18 mouse cellular contexts compared by ENCODE assay signal in the genomic region with DNA sequence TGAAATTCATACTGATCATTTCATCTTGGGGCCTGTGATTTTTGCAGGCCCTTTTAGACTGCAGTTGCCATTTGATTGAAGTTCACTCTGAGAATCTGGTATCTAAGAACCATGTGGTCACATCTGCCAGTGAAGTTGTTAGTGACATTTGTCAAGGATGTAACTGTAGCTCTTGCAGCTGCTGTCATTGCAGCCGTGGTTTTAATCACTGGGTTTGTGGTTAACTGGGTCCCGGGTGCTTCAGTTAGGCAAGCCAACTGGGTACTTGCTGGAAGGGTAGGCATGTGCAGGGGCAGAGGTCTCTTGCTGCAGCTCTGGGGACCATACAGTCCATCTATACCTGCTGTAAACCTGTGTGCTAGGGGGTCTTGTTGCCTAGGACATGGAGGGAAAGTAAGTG. TPM values are rescaled to one million over a fixed set of nuclear protein-coding genes. Genes with fewer than 3 reads are reported as not detected.
A peak's percentile ranks its signal among the peaks of the same experiment; 100 is the strongest.
DNase-seq lines count a peak whose midpoint lies in the region; ATAC-seq and TF ChIP-seq lines count a peak whose summit lies in the region.
"Had no signal": no experiment of that assay in that cellular context is flagged by ENCODE, and none has a peak within 500 bp of the region (broad histone marks: within the 10 kb centered on the region; RNA-seq: fewer than 3 reads in every experiment).

No protein-coding gene starts in this region.

- H3K9me3 ChIP-seq in limb, embryonic 14.5 days (ENCODE audit: control insufficient read depth, low read length) = no peaks in the 10 kb centered on the region
- H3K9me3 ChIP-seq in limb, embryonic 10.5 days (replicated peaks) = no peaks in the 10 kb centered on the region
- no peaks in the 10 kb centered on the region for H3K9me3 ChIP-seq in midbrain, embryonic 16.5 days (replicated peaks; ENCODE audit: control insufficient read depth, low read length, poor library complexity, severe bottlenecking)
- no peaks in the 10 kb centered on the region for H3K9me3 ChIP-seq in midbrain, embryonic 11.5 days (ENCODE audit: control insufficient read depth, low read length)
- H3K9me3 ChIP-seq: embryonic facial prominence, embryonic 12.5 days; forebrain, embryonic 10.5 days; kidney, embryonic 15.5 days; limb, embryonic 12.5 days; midbrain, embryonic 12.5 days had no signal

- no peak overlapping the region for H3K9ac ChIP-seq in limb, embryonic 14.5 days (ENCODE audit: low read depth, low read length, severe bottlenecking)
- no peak overlapping the region for H3K9ac ChIP-seq in midbrain, embryonic 16.5 days (ENCODE audit: low read depth, low read length)
- H3K9ac ChIP-seq in midbrain, embryonic 11.5 days (ENCODE audit: low read length) = no peak overlapping the region
- H3K9ac ChIP-seq: embryonic facial prominence, embryonic 12.5 days; kidney, embryonic 15.5 days; limb, embryonic 12.5 days; liver, postnatal 0 days; midbrain, embryonic 12.5 days had no signal

- H3K27ac ChIP-seq in limb, embryonic 14.5 days (replicated peaks; ENCODE audit: low read depth, low read length) = no peak overlapping the region
- H3K27ac ChIP-seq in limb, embryonic 10.5 days = no peak overlapping the region
- H3K27ac ChIP-seq in midbrain, embryonic 16.5 days (ENCODE audit: low read length) = no peak overlapping the region
- H3K27ac ChIP-seq in midbrain, embryonic 11.5 days (ENCODE audit: low read depth, low read length) = no peak overlapping the region
- H3K27ac ChIP-seq: embryonic facial prominence, embryonic 12.5 days; forebrain, embryonic 10.5 days; kidney, embryonic 15.5 days; limb, embryonic 12.5 days; midbrain, embryonic 12.5 days had no signal

- H3K4me2 ChIP-seq in limb, embryonic 14.5 days (replicated peaks; ENCODE audit: low read depth, low read length, severe bottlenecking) = no peak overlapping the region
- H3K4me2 ChIP-seq in midbrain, embryonic 16.5 days (ENCODE audit: low read length) = no peak overlapping the region
- H3K4me2 ChIP-seq in midbrain, embryonic 11.5 days = no peak overlapping the region
- H3K4me2 ChIP-seq: embryonic facial prominence, embryonic 12.5 days; kidney, embryonic 15.5 days; limb, embryonic 12.5 days; midbrain, embryonic 12.5 days had no signal

- WGBS in limb, embryonic 14.5 days = 32% methylated on average over 2 of the region's 2 CpGs
- WGBS in limb, embryonic 10.5 days = 44% methylated on average over 2 of the region's 2 CpGs
- WGBS in midbrain, embryonic 16.5 days = 80% methylated on average over 2 of the region's 2 CpGs
- 67% methylated on average over 2 of the region's 2 CpGs for WGBS in midbrain, embryonic 11.5 days

- H3K36me3 ChIP-seq in limb, embryonic 14.5 days (ENCODE audit: control insufficient read depth, insufficient read depth, low read length) = no peaks in the 10 kb centered on the region; the same call in 1 of the 2 replicates
- peaks cover 22% of the 10 kb centered on the region for H3K36me3 ChIP-seq in limb, embryonic 10.5 days
- peaks cover 10% of the 10 kb centered on the region; the same call in 1 of the 2 replicates for H3K36me3 ChIP-seq in midbrain, embryonic 16.5 days (ENCODE audit: control insufficient read depth, insufficient read depth, low read length)
- H3K36me3 ChIP-seq in midbrain, embryonic 11.5 days (ENCODE audit: control insufficient read depth, insufficient read depth, low read length) = peaks cover 4% of the 10 kb centered on the region; the same call in 1 of the 2 replicates

- no peaks in the 10 kb centered on the region for H3K4me1 ChIP-seq in limb, embryonic 14.5 days (ENCODE audit: control insufficient read depth, insufficient read depth, low read length)
- H3K4me1 ChIP-seq in limb, embryonic 10.5 days = peaks cover 5% of the 10 kb centered on the region; the same call in 1 of the 2 replicates
- H3K4me1 ChIP-seq in midbrain, embryonic 16.5 days (ENCODE audit: control insufficient read depth, insufficient read depth, low read length) = no peaks in the 10 kb centered on the region
- H3K4me1 ChIP-seq in midbrain, embryonic 11.5 days (ENCODE audit: control insufficient read depth, insufficient read depth, low read length) = no peaks in the 10 kb centered on the region
- H3K4me1 ChIP-seq: embryonic facial prominence, embryonic 12.5 days; limb, embryonic 12.5 days; midbrain, embryonic 12.5 days had no signal

- H3K27me3 ChIP-seq in limb, embryonic 14.5 days (ENCODE audit: control insufficient read depth, insufficient read depth, low read length) = no peaks in the 10 kb centered on the region
- no peaks in the 10 kb centered on the region for H3K27me3 ChIP-seq in limb, embryonic 10.5 days (ENCODE audit: low read depth, poor library complexity, severe bottlenecking)
- H3K27me3 ChIP-seq in midbrain, embryonic 16.5 days (ENCODE audit: control insufficient read depth, insufficient read depth, low read depth, low read length) = no peaks in the 10 kb centered on the region
- H3K27me3 ChIP-seq in midbrain, embryonic 11.5 days (ENCODE audit: control insufficient read depth, insufficient read depth, low read length) = no peaks in the 10 kb centered on the region
- H3K27me3 ChIP-seq: CH12.LX; embryonic facial prominence, embryonic 12.5 days; kidney, embryonic 15.5 days; limb, embryonic 12.5 days; midbrain, embryonic 12.5 days had no signal

- no peak for TF ChIP-seq POLR2A in limb, embryonic 14.5 days (IDR thresholded peaks at IDR 0.05; ENCODE audit: borderline replicate concordance, extremely low read depth, insufficient read depth, insufficient read length)

- ATAC-seq in limb, embryonic 14.5 days (ENCODE audit: low FRiP score, low read depth) = no peak; the same call in 1 of the 2 replicates
- no peak for ATAC-seq in erythroid progenitor cell, adult 5-6 weeks (replicated peaks; ENCODE audit: low FRiP score, poor library complexity, severe bottlenecking)
- ATAC-seq in midbrain, embryonic 16.5 days = no peak
- no peak for ATAC-seq in midbrain, embryonic 11.5 days (ENCODE audit: low FRiP score)
- ATAC-seq: liver, postnatal 0 days had no signal

- DNase-seq in limb, embryonic 14.5 days (ENCODE audit: low spot score) = peak; percentile 54
- no peak for DNase-seq in limb, embryonic 10.5 days (ENCODE audit: low spot score)
- DNase-seq in c-Kit-positive CD71-negative TER-119-negative erythroid progenitor cells, embryonic 14.5 days (ENCODE audit: low read depth) = peak; percentile 37
- DNase-seq in naive thymus-derived CD4-positive, alpha-beta T cell, adult 2 months (ENCODE audit: low read depth) = peak; percentile 79
- DNase-seq in thymus, postnatal 4 days = peak; percentile 60
- DNase-seq in midbrain, embryonic 11.5 days (ENCODE audit: low spot score, missing footprints) = no peak
- DNase-seq: cerebellum, postnatal 36 days; heart, adult 18-20 months; liver, postnatal 0 days; right cerebral cortex, postnatal 14 days had no signal

- H3K4me3 ChIP-seq in limb, embryonic 14.5 days (replicated peaks; ENCODE audit: low read length) = no peak overlapping the region
- H3K4me3 ChIP-seq in limb, embryonic 10.5 days = no peak overlapping the region
- no peak overlapping the region for H3K4me3 ChIP-seq in midbrain, embryonic 16.5 days (ENCODE audit: low read depth, low read length)
- H3K4me3 ChIP-seq in midbrain, embryonic 11.5 days (ENCODE audit: low read depth, low read length) = no peak overlapping the region
- H3K4me3 ChIP-seq: embryonic facial prominence, embryonic 12.5 days; forebrain, embryonic 10.5 days; kidney, embryonic 15.5 days; limb, embryonic 12.5 days; midbrain, embryonic 12.5 days had no signal

RNA-seq across cellular contexts. Expression of a gene that starts 9.5 kb away (rescaled TPM):
- polyA plus RNA-seq in limb, embryonic 14.5 days (2012; rRNA removed) = 28.5 and 29.7 TPM in 2 replicates
- 19.4 and 20.6 TPM in 2 replicates for polyA plus RNA-seq in limb, embryonic 14.5 days (2014; fragmentation: Nextera tagmentation; extraction: Ambion mirVana)
- 17.0 and 17.2 TPM in 2 replicates for polyA plus RNA-seq in limb, embryonic 10.5 days (2016; fragmentation: Nextera tagmentation; extraction: Ambion mirVana)
- 37.5 and 37.7 TPM in 2 replicates for total RNA-seq in erythroid progenitor cell, adult 5-6 weeks (2015; ENCODE audit: low replicate concordance)
- 43.1 and 57.7 TPM in 2 replicates for total RNA-seq in erythroid progenitor cell, adult 5-6 weeks (2017; ENCODE audit: low replicate concordance)
- polyA plus RNA-seq in midbrain, embryonic 16.5 days (2015; fragmentation: Nextera tagmentation; extraction: Ambion mirVana) = 9.0 and 9.2 TPM in 2 replicates
- 19.6 TPM in 2 replicates for polyA plus RNA-seq in midbrain, embryonic 11.5 days (2014; fragmentation: Nextera tagmentation; extraction: Ambion mirVana)

RNA-seq across cellular contexts. Expression of a gene that starts 44.9 kb away (rescaled TPM):
- polyA plus RNA-seq in limb, embryonic 14.5 days (2012; rRNA removed) = 10.6 and 11.5 TPM in 2 replicates
- polyA plus RNA-seq in limb, embryonic 14.5 days (2014; fragmentation: Nextera tagmentation; extraction: Ambion mirVana) = 4.7 and 6.2 TPM in 2 replicates
- 4.8 and 5.4 TPM in 2 replicates for polyA plus RNA-seq in limb, embryonic 10.5 days (2016; fragmentation: Nextera tagmentation; extraction: Ambion mirVana)
- 2.5 and 3.2 TPM in 2 replicates for total RNA-seq in erythroid progenitor cell, adult 5-6 weeks (2015; ENCODE audit: low replicate concordance)
- total RNA-seq in erythroid progenitor cell, adult 5-6 weeks (2017; ENCODE audit: low replicate concordance) = 1.4 and 4.9 TPM in 2 replicates
- polyA plus RNA-seq in midbrain, embryonic 16.5 days (2015; fragmentation: Nextera tagmentation; extraction: Ambion mirVana) = 25.8 and 26.9 TPM in 2 replicates
- 7.5 and 9.4 TPM in 2 replicates for polyA plus RNA-seq in midbrain, embryonic 11.5 days (2014; fragmentation: Nextera tagmentation; extraction: Ambion mirVana)

Comparison
In these comparisons a context has a peak if more than half of its experiments do, and no peak if none do; other contexts are left out.
1. DNase-seq: peak in limb, embryonic 14.5 days (single experiment), c-Kit-positive CD71-negative TER-119-negative erythroid progenitor cells, embryonic 14.5 days (single experiment), naive thymus-derived CD4-positive, alpha-beta T cell, adult 2 months (single experiment) and thymus, postnatal 4 days (single experiment); none in limb, embryonic 10.5 days (single experiment) and midbrain, embryonic 11.5 days (single experiment).